Mouse (Mus musculus): ENCODE results near the gene Olfr323. TPM values are rescaled to one million over a fixed set of nuclear protein-coding genes. Genes with fewer than 3 reads are reported as not detected.

Gene Olfr323
- polyA plus RNA-seq, 1 experiment from 2014 or later, result not detected

- Histone ChIP-seq H3K4me2 (replicated peaks; ENCODE audit: low read depth, low read length) (no peak overlapping the region), H3K4me1 (ENCODE audit: control insufficient read depth, insufficient read depth, low read length) (0 out of 2 replicates have a peak, but pooled peaks cover 9% of the 10 kb centered on the region), H3K27ac (ENCODE audit: low read depth, low read length) (no peak overlapping the region), H3K9ac (ENCODE audit: low read depth, low read length) (no peak overlapping the region), H3K9me3 (ENCODE audit: control insufficient read depth, low read length) (no peaks in the 10 kb centered on the region), H3K27me3 (ENCODE audit: control insufficient read depth, insufficient read depth, low read length) (peaks cover 16% of the 10 kb centered on the region; the same call in 1 of the 2 replicates), H3K4me3 (ENCODE audit: low read length) (no peak overlapping the region), H3K36me3 (ENCODE audit: control insufficient read depth, insufficient read depth, low read length) (no peaks in the 10 kb centered on the region)
- no peak for ATAC-seq (ENCODE audit: low FRiP score, low TSS enrichment)
- 35% methylated on average over 7 of the region's 7 CpGs for WGBS
Observed at GRCm38 (mm10) chr11:58638176-58638701, 7.9 kb upstream of the Olfr323 start.

- Histone ChIP-seq H3K9ac (ENCODE audit: low read depth, low read length) (no peak overlapping the region), H3K4me1 (ENCODE audit: control insufficient read depth, insufficient read depth, low read length) (0 out of 2 replicates have a peak, but pooled peaks cover 9% of the 10 kb centered on the region), H3K9me3 (ENCODE audit: control insufficient read depth, low read length) (no peaks in the 10 kb centered on the region), H3K4me3 (ENCODE audit: low read length) (no peak overlapping the region), H3K36me3 (ENCODE audit: control insufficient read depth, insufficient read depth, low read length) (no peaks in the 10 kb centered on the region), H3K4me2 (replicated peaks; ENCODE audit: low read depth, low read length) (no peak overlapping the region), H3K27me3 (ENCODE audit: control insufficient read depth, insufficient read depth, low read length) (peaks cover 9% of the 10 kb centered on the region; the same call in 1 of the 2 replicates), H3K27ac (ENCODE audit: low read depth, low read length) (no peak overlapping the region)
- WGBS, result 23% methylated on average over 4 of the region's 4 CpGs
- ATAC-seq (ENCODE audit: low FRiP score, low TSS enrichment), result no peak
Observed at GRCm38 (mm10) chr11:58636376-58636977, 6.2 kb upstream of the Olfr323 start.

- H3K9ac ChIP-seq (ENCODE audit: low read depth, low read length), result no peak overlapping the region
- no peak overlapping the region for H3K4me2 ChIP-seq (replicated peaks; ENCODE audit: low read depth, low read length)
- H3K27ac ChIP-seq (ENCODE audit: low read depth, low read length), result no peak overlapping the region
- no peak overlapping the region for H3K4me3 ChIP-seq (ENCODE audit: low read length)
- no peak for ATAC-seq (ENCODE audit: low FRiP score, low TSS enrichment)
- no peaks in the 10 kb centered on the region for H3K9me3 ChIP-seq (ENCODE audit: control insufficient read depth, low read length)
- H3K4me1 ChIP-seq (ENCODE audit: control insufficient read depth, insufficient read depth, low read length), result no peaks in the 10 kb centered on the region
- WGBS, result 68% methylated on average over 4 of the region's 4 CpGs
- H3K36me3 ChIP-seq (ENCODE audit: control insufficient read depth, insufficient read depth, low read length), result no peaks in the 10 kb centered on the region
- H3K27me3 ChIP-seq (ENCODE audit: control insufficient read depth, insufficient read depth, low read length), result 0 out of 2 replicates have a peak, but pooled peaks cover 3% of the 10 kb centered on the region
Observed at GRCm38 (mm10) chr11:58634878-58635277, 4.6 kb upstream of the Olfr323 start.

- H3K9me3 ChIP-seq (ENCODE audit: control insufficient read depth, low read length), result no peaks in the 10 kb centered on the region
- no peak overlapping the region for H3K4me3 ChIP-seq (ENCODE audit: low read length)
- no peaks in the 10 kb centered on the region for H3K36me3 ChIP-seq (ENCODE audit: control insufficient read depth, insufficient read depth, low read length)
- no peaks in the 10 kb centered on the region for H3K27me3 ChIP-seq (ENCODE audit: control insufficient read depth, insufficient read depth, low read length)
- H3K4me1 ChIP-seq (ENCODE audit: control insufficient read depth, insufficient read depth, low read length), result no peaks in the 10 kb centered on the region
- no peak overlapping the region for H3K4me2 ChIP-seq (replicated peaks; ENCODE audit: low read depth, low read length)
- WGBS, result 52% methylated on average over 4 of the region's 4 CpGs
- no peak for ATAC-seq (ENCODE audit: low FRiP score, low TSS enrichment)
- no peak overlapping the region for H3K9ac ChIP-seq (ENCODE audit: low read depth, low read length)
- H3K27ac ChIP-seq (ENCODE audit: low read depth, low read length), result no peak overlapping the region
Observed at GRCm38 (mm10) chr11:58626146-58626545, 4.2 kb downstream of the Olfr323 start.

GRCm38 (mm10) chr11:58618793-58619192 lies 11.5 kb downstream of the Olfr323 start:
- H3K9me3 ChIP-seq (ENCODE audit: control insufficient read depth, low read length), result no peaks in the 10 kb centered on the region
- no peak for ATAC-seq (ENCODE audit: low FRiP score, low TSS enrichment)
- H3K4me1 ChIP-seq (ENCODE audit: control insufficient read depth, insufficient read depth, low read length), result no peaks in the 10 kb centered on the region
- H3K4me3 ChIP-seq (ENCODE audit: low read length), result no peak overlapping the region
- H3K27ac ChIP-seq (ENCODE audit: low read depth, low read length), result no peak overlapping the region
- H3K9ac ChIP-seq (ENCODE audit: low read depth, low read length), result no peak overlapping the region
- H3K27me3 ChIP-seq (ENCODE audit: control insufficient read depth, insufficient read depth, low read length), result no peaks in the 10 kb centered on the region
- H3K36me3 ChIP-seq (ENCODE audit: control insufficient read depth, insufficient read depth, low read length), result no peaks in the 10 kb centered on the region
- no peak overlapping the region for H3K4me2 ChIP-seq (replicated peaks; ENCODE audit: low read depth, low read length)
- WGBS, result 79% methylated on average over 6 of the region's 6 CpGs

GRCm38 (mm10) chr11:58618369-58618768 lies 11.9 kb downstream of the Olfr323 start:
- Histone ChIP-seq H3K4me3 (ENCODE audit: low read length) (no peak overlapping the region), H3K9me3 (ENCODE audit: control insufficient read depth, low read length) (no peaks in the 10 kb centered on the region), H3K27ac (ENCODE audit: low read depth, low read length) (no peak overlapping the region), H3K4me2 (replicated peaks; ENCODE audit: low read depth, low read length) (no peak overlapping the region), H3K4me1 (ENCODE audit: control insufficient read depth, insufficient read depth, low read length) (no peaks in the 10 kb centered on the region), H3K27me3 (ENCODE audit: control insufficient read depth, insufficient read depth, low read length) (no peaks in the 10 kb centered on the region), H3K36me3 (ENCODE audit: control insufficient read depth, insufficient read depth, low read length) (no peaks in the 10 kb centered on the region), H3K9ac (ENCODE audit: low read depth, low read length) (no peak overlapping the region)
- WGBS, result 77% methylated on average over 3 of the region's 3 CpGs
- no peak for ATAC-seq (ENCODE audit: low FRiP score, low TSS enrichment)

- no peaks in the 10 kb centered on the region for H3K27me3 ChIP-seq (ENCODE audit: control insufficient read depth, insufficient read depth, low read length)
- no peak within 1 kb of the TSS for H3K4me2 ChIP-seq (replicated peaks; ENCODE audit: low read depth, low read length)
- no peak within 1 kb of the TSS for H3K4me3 ChIP-seq (ENCODE audit: low read length)
- H3K27ac ChIP-seq (ENCODE audit: low read depth, low read length), result no peak within 1 kb of the TSS
- H3K36me3 ChIP-seq (ENCODE audit: control insufficient read depth, insufficient read depth, low read length), result no peaks in the 10 kb centered on the region
- H3K4me1 ChIP-seq (ENCODE audit: control insufficient read depth, insufficient read depth, low read length), result no peaks in the 10 kb centered on the region
- ATAC-seq (ENCODE audit: low FRiP score, low TSS enrichment), result no peak
- 95% methylated on average over 4 of the region's 4 CpGs for WGBS
- no peaks in the 10 kb centered on the region for H3K9me3 ChIP-seq (ENCODE audit: control insufficient read depth, low read length)
- H3K9ac ChIP-seq (ENCODE audit: low read depth, low read length), result no peak within 1 kb of the TSS
Observed at GRCm38 (mm10) chr11:58615975-58616374, 14.3 kb downstream of the Olfr323 start, which contains the start of gene 2210407C18Rik. TSS of gene 2210407C18Rik (minus strand) at chr11:58616075.

GRCm38 (mm10) chr11:58614526-58614925 lies 15.8 kb downstream of the Olfr323 start:
- Histone ChIP-seq H3K4me2 (replicated peaks; ENCODE audit: low read depth, low read length) (no peak overlapping the region), H3K27me3 (ENCODE audit: control insufficient read depth, insufficient read depth, low read length) (no peaks in the 10 kb centered on the region), H3K4me1 (ENCODE audit: control insufficient read depth, insufficient read depth, low read length) (no peaks in the 10 kb centered on the region), H3K4me3 (ENCODE audit: low read length) (no peak overlapping the region), H3K9ac (ENCODE audit: low read depth, low read length) (no peak overlapping the region), H3K9me3 (ENCODE audit: control insufficient read depth, low read length) (no peaks in the 10 kb centered on the region), H3K27ac (ENCODE audit: low read depth, low read length) (no peak overlapping the region), H3K36me3 (ENCODE audit: control insufficient read depth, insufficient read depth, low read length) (no peaks in the 10 kb centered on the region)
- no peak for ATAC-seq (ENCODE audit: low FRiP score, low TSS enrichment)

- H3K9ac ChIP-seq (ENCODE audit: low read depth, low read length), result no peak overlapping the region
- no peaks in the 10 kb centered on the region for H3K36me3 ChIP-seq (ENCODE audit: control insufficient read depth, insufficient read depth, low read length)
- 46% methylated on average over 3 of the region's 3 CpGs for WGBS
- no peaks in the 10 kb centered on the region for H3K9me3 ChIP-seq (ENCODE audit: control insufficient read depth, low read length)
- no peaks in the 10 kb centered on the region for H3K27me3 ChIP-seq (ENCODE audit: control insufficient read depth, insufficient read depth, low read length)
- ATAC-seq (ENCODE audit: low FRiP score, low TSS enrichment), result no peak
- no peak overlapping the region for H3K4me3 ChIP-seq (ENCODE audit: low read length)
- no peaks in the 10 kb centered on the region for H3K4me1 ChIP-seq (ENCODE audit: control insufficient read depth, insufficient read depth, low read length)
- H3K27ac ChIP-seq (ENCODE audit: low read depth, low read length), result no peak overlapping the region
- H3K4me2 ChIP-seq (replicated peaks; ENCODE audit: low read depth, low read length), result no peak overlapping the region
Observed at GRCm38 (mm10) chr11:58613359-58613758, 16.9 kb downstream of the Olfr323 start.

Data from kidney, embryonic 14.5 days (tissue).